Mouse (Mus musculus) hindbrain, embryonic 12.5 days (tissue): ENCODE results near the gene Nrxn2. TPM values are rescaled to one million over a fixed set of nuclear protein-coding genes. Genes with fewer than 3 reads are reported as not detected.

ENCODE experiments used
- ATAC-seq: fragments of 200-750 bp; cut with Nextera tagmentation; 2 replicates; pipeline ENCODE4 v1.8.0; 2017; ENCODE audit warnings: moderate TSS enrichment; ENCODE audit not compliant: low FRiP score
- H3K27ac ChIP-seq: fragments of 300-500 bp; sonication (generic); 2 replicates; pipeline ENCODE4 v1.5.1; 2016; ENCODE audit warnings: mild to moderate bottlenecking
- H3K27me3 ChIP-seq: fragments of 300-500 bp; sonication (generic); 2 replicates; pipeline ENCODE4 v1.6.1; 2016; ENCODE audit warnings: mild to moderate bottlenecking
- H3K36me3 ChIP-seq: fragments of 300-500 bp; sonication (generic); 2 replicates; pipeline ENCODE4 v1.6.1; 2016; ENCODE audit warnings: mild to moderate bottlenecking
- H3K4me1 ChIP-seq: fragments of 300-500 bp; sonication (generic); 2 replicates; pipeline ENCODE4 v1.6.1; 2016
- H3K4me2 ChIP-seq: fragments of 300-500 bp; sonication (generic); replicated peaks from 2 replicates; pipeline ENCODE4 v1.6.1; 2016; ENCODE audit warnings: mild to moderate bottlenecking
- H3K4me3 ChIP-seq: fragments of 300-500 bp; sonication (generic); 2 replicates; pipeline ENCODE4 v1.5.1; 2016; ENCODE audit warnings: mild to moderate bottlenecking
- H3K9ac ChIP-seq: fragments of 300-500 bp; sonication (generic); 2 replicates; pipeline ENCODE4 v1.6.1; 2016; ENCODE audit warnings: mild to moderate bottlenecking, moderate library complexity
- H3K9me3 ChIP-seq: fragments of 300-500 bp; sonication (generic); replicated peaks from 2 replicates; pipeline ENCODE4 v1.6.1; 2016; ENCODE audit warnings: mild to moderate bottlenecking
- WGBS: fragments of 180-500 bp; shearing (Covaris S2); methylation state at CpG from one replicate; pipeline ENCODE4 v1.1.7; 2016; 5-methylcytosine and 5-hydroxymethylcytosine counted together
- polyA plus RNA-seq: library from polyadenylated mRNA; unstranded; fragments of >200 nt; fragmentation: Nextera tagmentation; extraction: Ambion mirVana; gene quantifications from 2 replicates; pipeline ENCODE4 v1.2.1, GENCODE M21; 2016

Gene Nrxn2
- polyA plus RNA-seq, 1 experiment from 2014 or later = 21.3 TPM

DNA sequence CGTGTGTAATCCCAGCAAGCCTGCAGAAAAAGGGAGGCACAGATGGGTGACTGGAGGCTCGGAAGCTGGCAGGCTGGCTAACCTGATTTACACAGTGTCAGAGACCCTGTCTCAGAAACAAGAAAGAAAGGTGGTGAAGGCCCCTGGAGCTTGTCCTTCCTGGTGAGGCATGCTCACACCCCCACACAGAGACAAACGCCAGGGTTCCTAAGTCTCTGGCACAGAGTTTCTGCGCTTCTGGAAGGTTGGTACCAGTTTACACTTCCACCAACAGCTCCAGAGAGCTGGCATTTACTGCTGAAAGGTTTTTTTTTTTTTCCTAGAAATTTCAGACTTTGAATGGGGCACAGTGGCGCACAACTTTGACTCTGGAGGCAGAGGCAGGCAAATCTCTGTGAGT is 22.3 kb upstream of the Nrxn2 start:
- H3K27me3 ChIP-seq = peaks cover 27% of the 10 kb centered on the region
- H3K4me2 ChIP-seq = no peak overlapping the region
- ATAC-seq = no peak
- no peak overlapping the region for H3K4me3 ChIP-seq
- no peaks in the 10 kb centered on the region for H3K36me3 ChIP-seq
- no peaks in the 10 kb centered on the region for H3K9me3 ChIP-seq
- peaks cover 28% of the 10 kb centered on the region for H3K4me1 ChIP-seq
- WGBS = 88% methylated on average over 5 of the region's 5 CpGs
- H3K9ac ChIP-seq = no peak overlapping the region
- no peak overlapping the region for H3K27ac ChIP-seq

DNA sequence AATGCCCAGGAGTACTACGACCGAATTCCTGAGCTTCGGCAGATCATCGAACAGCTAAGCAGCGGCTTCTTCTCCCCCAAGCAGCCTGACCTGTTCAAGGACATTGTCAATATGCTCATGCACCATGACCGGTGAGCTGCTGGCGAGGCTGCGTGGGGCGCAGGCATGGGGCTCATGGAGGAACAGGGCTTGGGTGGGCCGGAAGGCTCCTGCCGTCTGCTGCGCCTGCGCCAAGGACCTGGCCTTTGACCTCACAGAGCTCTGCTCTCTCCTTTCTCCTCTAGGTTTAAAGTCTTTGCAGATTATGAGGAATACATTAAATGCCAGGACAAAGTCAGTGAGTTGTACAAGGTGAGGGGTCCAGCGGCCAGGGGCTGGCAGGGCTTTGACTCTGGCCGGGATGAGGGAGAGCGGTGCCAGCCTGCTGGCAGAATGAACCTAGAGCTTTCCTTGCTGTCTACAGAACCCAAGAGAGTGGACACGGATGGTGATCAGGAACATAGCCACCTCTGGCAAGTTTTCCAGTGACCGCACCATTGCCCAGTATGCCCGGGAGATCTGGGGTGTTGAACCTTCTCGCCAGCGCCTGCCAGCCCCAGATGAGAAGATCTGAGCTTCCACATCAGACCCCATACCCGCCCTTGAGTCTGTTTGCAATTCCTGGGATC is 20.8 kb upstream of the Nrxn2 start:
- Histone ChIP-seq H3K4me2 (no peak overlapping the region), H3K9ac (no peak overlapping the region), H3K4me1 (peaks cover 35% of the 10 kb centered on the region), H3K27me3 (peaks cover 41% of the 10 kb centered on the region), H3K9me3 (no peaks in the 10 kb centered on the region), H3K36me3 (no peaks in the 10 kb centered on the region), H3K4me3 (no peak overlapping the region), H3K27ac (no peak overlapping the region)
- 83% methylated on average over 22 of the region's 22 CpGs for WGBS
- no peak for ATAC-seq

DNA sequence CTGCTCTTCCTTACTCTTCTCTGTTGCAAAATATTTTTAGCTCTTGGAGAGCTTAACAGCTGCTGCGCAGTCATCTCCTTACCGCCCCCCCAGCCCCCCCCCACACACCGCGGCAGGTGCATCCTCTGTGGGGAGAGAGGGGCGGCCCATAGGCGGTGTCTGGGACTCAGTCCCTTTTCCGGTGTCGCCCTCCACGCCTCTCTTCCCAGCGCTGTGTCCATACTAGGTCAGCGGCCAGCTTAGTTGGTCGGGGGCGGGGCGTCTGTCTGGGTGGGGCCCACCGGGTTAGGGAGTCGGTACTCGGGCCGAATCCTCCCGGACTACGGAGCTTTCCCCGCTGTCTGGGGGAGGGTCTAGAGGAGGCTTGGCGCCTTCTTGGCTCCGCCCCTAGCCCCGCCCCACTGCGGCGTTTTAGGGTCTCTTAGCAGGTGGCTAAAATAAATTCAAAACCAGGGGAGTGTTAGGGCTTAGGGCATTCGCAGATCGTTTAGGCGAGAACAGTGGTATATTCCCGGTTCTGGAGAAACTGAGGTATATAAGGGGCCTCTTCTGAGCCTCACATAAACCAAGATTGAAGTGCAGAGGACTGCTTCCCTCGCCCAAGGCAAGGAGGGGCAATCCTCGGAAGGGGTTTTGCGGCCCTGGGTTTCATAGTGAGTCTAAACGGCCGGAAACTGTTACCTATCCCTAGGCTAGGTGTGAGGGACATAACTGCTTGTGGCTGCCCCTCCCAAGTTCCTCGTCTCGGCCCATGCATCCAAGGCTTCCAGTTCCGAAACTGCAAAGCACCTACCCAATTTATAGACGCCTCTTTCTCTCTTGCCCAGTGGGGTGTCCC is 19.9 kb upstream of the Nrxn2 start:
- Histone ChIP-seq H3K9me3 (no peaks in the 10 kb centered on the region), H3K4me1 (peaks cover 43% of the 10 kb centered on the region), H3K9ac (peak overlapping the region; percentile 70), H3K36me3 (no peaks in the 10 kb centered on the region), H3K4me2 (peak overlapping the region; percentile 100), H3K27ac (peak overlapping the region; percentile 72; the same call in 1 of the 2 replicates), H3K27me3 (peaks cover 47% of the 10 kb centered on the region), H3K4me3 (peak overlapping the region; percentile 64)
- ATAC-seq = peak; percentile 33
- 0% methylated on average over 39 of the region's 39 CpGs for WGBS

DNA sequence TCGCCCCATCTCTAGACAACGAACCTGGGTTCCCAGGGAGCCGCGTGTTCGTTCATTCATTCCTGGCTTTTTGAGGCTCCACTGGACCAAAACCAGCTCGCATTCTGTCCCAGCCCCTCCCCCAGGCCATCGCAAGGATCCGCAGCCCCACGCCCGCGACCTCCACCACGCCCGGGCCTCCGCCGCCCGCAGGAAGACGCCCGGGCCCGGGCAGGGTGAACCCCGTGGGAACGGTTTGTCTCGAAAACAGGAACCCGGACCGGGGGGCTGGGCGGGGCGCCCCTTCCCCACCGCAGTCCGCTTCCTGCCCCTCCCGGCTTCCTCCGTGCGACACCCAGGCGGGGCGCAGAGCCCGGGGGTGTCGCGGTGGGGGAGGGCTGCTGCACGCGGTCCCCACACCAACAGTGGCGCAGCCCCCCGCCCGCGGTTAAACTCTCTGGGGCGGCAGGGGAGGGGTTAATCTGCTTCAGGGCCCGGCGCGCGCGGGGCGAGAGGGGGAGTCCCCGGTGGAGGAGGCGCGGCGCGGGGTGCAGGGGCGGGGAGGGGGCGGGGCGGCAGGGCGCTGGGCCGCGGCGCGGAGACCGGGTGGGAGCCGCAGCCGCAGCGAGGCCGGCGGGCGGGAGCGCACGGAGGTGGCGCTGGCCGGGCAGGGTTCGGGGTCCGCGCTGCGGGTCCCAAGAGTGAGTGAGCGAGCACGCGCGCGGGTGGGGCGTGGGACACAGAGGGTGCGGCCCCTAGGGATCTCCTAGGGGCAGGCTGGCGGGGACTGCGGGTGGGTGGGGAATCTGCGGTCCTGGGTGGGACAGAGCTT is 19.0 kb upstream of the Nrxn2 start, which contains the start of gene Rasgrp2:
Rasgrp2 (plus strand) TSS at position 56 of the 811 bp plus-strand sequence.
- H3K27me3 ChIP-seq = peaks cover 49% of the 10 kb centered on the region
- H3K4me1 ChIP-seq = peaks cover 44% of the 10 kb centered on the region
- peak within 1 kb of the TSS; percentile 70 for H3K9ac ChIP-seq
- under 1% methylated on average over 83 of the region's 87 CpGs for WGBS
- peak; percentile 29; the same call in 1 of the 2 replicates for ATAC-seq
- H3K4me2 ChIP-seq = peak within 1 kb of the TSS; percentile 100
- H3K9me3 ChIP-seq = no peaks in the 10 kb centered on the region
- peak within 1 kb of the TSS; percentile 64 for H3K4me3 ChIP-seq
- H3K27ac ChIP-seq = peak within 1 kb of the TSS; percentile 72; the same call in 1 of the 2 replicates
- no peaks in the 10 kb centered on the region for H3K36me3 ChIP-seq

DNA sequence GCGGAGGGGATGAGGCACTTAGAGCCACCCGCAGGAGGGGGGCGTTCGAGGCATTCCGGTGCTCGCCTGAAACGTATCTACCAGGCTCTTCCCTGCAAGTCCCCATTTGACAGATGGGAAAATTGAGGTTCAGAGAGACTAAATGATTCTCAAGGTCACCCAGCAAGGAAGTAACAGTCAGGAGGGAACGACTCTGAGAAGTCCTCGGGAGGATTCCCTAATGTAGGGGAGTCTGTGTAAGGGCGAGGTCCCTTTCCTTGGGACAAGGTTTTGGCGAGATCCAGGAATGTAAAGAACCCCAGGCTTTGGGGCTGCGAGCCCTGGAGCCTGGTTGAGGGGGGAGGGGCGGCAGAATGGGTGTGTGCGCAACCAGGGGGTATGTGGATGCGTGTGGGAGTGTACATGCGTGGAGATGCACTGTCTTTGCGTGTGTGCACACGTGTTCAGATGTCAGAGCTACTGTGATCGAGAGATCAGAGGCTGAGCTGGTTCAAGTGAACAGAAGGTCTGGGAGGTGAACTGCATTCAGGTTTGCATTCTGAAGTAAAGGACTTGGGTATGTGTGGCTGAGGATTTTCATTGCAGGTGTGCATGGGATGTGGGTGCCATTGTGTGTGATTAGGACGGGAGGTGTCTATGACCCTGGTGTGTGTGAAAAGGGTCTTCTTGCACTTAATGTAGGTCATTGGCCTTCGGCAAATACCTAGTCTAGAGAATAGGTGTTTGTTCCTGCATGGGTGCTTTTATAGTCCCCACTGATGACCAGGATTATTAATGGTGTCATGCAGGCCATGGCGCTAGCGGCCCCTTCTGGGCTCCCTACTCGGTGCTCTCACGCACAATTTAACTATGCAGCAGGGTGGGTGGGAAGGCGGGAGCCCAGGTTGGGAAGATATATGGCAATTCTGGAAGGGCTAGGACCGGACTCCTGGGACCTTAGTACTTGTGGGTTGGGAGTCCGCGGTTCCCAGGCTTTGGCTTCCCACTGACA is 18.1 kb upstream of the Nrxn2 start:
- peaks cover 44% of the 10 kb centered on the region for H3K4me1 ChIP-seq
- WGBS = 2% methylated on average over 29 of the region's 29 CpGs

DNA sequence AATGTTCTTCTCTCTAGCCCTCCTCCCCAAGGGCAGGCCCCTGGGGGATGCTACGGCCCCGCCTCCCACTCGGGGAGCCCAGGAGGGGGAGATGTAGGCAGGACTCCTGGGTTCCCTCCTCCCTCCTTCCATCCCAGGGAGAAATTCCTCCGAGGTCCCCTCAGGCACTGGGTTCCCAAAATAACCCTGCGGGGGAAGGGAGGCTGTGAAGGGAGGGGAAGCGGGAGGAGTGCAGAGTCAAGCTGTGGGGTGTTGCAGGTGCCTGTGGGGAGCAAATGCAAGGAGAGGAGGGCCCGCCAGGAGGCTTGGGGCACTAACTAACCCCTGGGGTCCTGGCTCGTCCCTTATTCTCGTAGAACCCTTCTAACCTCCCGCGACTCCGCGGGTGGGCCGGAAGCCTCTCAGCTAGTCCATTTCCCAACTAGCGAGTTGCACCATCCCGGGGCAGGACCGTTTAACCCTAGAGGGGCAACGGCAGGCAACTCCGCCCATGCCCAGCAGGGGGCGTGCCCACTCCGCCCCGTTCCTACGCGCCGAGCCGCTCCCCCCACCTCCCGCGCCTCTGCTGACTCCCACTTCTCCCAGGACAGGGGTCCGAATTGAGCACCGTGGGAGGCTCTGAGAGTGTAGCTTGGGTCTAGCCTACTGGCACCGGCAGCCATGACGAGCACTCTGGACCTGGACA is 17.3 kb upstream of the Nrxn2 start:
- H3K9me3 ChIP-seq = no peaks in the 10 kb centered on the region
- peak overlapping the region; percentile 23 for H3K4me3 ChIP-seq
- no peak overlapping the region for H3K27ac ChIP-seq
- peak overlapping the region; percentile 100 for H3K4me2 ChIP-seq
- WGBS = under 1% methylated on average over 32 of the region's 32 CpGs
- peak; percentile 11 for ATAC-seq
- peak overlapping the region; percentile 32 for H3K9ac ChIP-seq
- H3K36me3 ChIP-seq = no peaks in the 10 kb centered on the region
- H3K4me1 ChIP-seq = peaks cover 44% of the 10 kb centered on the region
- H3K27me3 ChIP-seq = peaks cover 53% of the 10 kb centered on the region

More for the DNA sequence above, 18.1 kb upstream of the Nrxn2 start:
- no peak for ATAC-seq
- H3K36me3 ChIP-seq = no peaks in the 10 kb centered on the region
- peak overlapping the region; percentile 70 for H3K9ac ChIP-seq
- peak overlapping the region; percentile 64 for H3K4me3 ChIP-seq
- peaks cover 53% of the 10 kb centered on the region for H3K27me3 ChIP-seq
- no peaks in the 10 kb centered on the region for H3K9me3 ChIP-seq
- H3K27ac ChIP-seq = 0 out of 2 replicates have a peak overlapping the region, but pooled peaks have one; percentile 72
- peak overlapping the region; percentile 100 for H3K4me2 ChIP-seq

DNA sequence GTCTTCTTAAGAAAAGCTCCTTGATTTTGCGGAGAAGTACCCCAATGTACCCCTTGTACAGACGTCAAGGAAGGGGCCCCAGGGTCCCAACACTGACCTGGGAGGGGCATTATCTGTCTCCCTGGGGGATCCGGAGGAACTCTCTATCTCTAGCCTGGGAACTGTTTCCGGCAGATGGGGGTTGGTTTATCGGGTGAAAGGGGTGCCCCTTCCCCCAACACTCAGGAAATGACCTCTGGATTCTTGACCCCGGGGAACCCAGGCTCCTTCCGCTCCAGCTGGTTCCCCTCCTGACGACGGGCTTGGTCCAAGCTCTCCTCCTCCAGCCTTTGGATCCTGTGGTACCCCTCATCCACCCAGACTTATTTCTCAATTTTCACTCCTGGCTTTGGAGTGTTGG is 16.6 kb upstream of the Nrxn2 start:
- no peaks in the 10 kb centered on the region for H3K36me3 ChIP-seq
- 0 out of 2 replicates have a peak overlapping the region, but pooled peaks have one; percentile 32 for H3K9ac ChIP-seq
- peak overlapping the region; percentile 100 for H3K4me2 ChIP-seq
- 13% methylated on average over 9 of the region's 9 CpGs for WGBS
- H3K27ac ChIP-seq = no peak overlapping the region
- H3K27me3 ChIP-seq = peaks cover 53% of the 10 kb centered on the region
- peak overlapping the region; percentile 23; the same call in 1 of the 2 replicates for H3K4me3 ChIP-seq
- no peak for ATAC-seq
- H3K9me3 ChIP-seq = no peaks in the 10 kb centered on the region
- H3K4me1 ChIP-seq = peaks cover 44% of the 10 kb centered on the region

DNA sequence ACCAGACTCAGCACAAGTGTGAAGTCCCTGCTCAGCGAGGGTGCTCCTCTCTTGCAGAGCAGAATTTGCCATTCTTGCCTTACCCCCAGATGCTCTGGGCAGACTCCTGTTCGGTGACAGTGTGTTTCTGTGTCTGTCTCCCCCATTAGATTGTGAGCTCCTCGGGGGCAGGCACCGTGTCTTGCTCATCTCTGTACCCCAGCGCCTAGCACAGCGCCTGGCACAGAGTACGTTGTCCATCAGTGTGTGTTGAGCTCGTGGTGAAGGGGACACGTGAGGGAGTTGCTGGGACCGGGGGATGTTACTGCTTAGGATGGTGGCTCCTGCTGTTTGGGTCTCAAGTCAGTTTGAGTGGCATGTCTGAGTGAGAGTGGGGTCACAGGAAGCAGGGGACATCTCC is 14.7 kb upstream of the Nrxn2 start:
- 71% methylated on average over 10 of the region's 10 CpGs for WGBS
- Histone ChIP-seq H3K9ac (0 out of 2 replicates have a peak overlapping the region, but pooled peaks have one; percentile 18), H3K4me3 (no peak overlapping the region), H3K4me2 (no peak overlapping the region), H3K9me3 (no peaks in the 10 kb centered on the region), H3K4me1 (peaks cover 34% of the 10 kb centered on the region), H3K27me3 (peaks cover 41% of the 10 kb centered on the region), H3K36me3 (no peaks in the 10 kb centered on the region), H3K27ac (no peak overlapping the region)
- ATAC-seq = no peak

DNA sequence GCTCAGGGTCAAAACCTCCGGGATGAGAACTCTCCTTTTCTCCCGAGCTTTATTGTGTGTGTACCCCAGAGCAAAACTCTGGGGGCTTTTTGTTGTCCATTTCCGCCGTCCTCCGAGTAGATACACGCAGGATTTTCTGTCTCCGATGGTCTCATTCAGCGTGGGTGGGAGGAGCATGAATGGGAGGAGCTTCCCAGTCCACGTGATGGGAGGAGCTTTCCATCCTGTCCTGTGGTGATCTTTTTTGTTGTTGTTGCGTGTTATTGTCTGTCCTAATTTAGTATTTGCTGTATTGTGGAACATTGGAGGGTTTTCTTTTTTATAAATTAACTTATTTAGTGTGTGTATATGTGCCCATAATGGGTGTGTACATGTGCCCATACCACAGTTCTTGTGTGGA is 13.1 kb upstream of the Nrxn2 start:
- H3K4me1 ChIP-seq = peaks cover 24% of the 10 kb centered on the region
- WGBS = 62% methylated on average over 10 of the region's 10 CpGs
- no peak overlapping the region for H3K4me3 ChIP-seq

DNA sequence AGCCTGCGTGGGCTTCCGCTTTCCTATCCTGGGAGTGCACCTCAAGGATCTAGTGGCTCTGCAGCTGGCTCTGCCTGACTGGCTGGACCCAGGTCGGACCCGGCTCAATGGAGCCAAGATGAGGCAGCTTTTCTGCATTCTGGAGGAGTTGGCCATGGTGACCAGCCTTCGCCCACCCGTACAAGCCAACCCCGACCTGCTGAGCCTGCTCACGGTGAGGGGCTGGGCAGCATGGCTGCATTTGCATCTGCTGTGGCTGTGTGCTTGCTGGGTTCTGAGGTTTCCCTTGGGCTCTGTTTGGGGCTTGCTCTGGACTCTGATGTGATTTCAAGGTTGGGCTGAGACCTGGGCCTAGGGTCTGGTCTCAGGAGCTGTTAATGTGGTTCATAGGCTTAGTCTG is 11.4 kb upstream of the Nrxn2 start:
- 74% methylated on average over 8 of the region's 8 CpGs for WGBS
- no peak overlapping the region for H3K27ac ChIP-seq
- H3K27me3 ChIP-seq = peaks cover 18% of the 10 kb centered on the region
- no peak for ATAC-seq
- H3K4me2 ChIP-seq = no peak overlapping the region
- no peaks in the 10 kb centered on the region for H3K36me3 ChIP-seq
- H3K4me1 ChIP-seq = peaks cover 9% of the 10 kb centered on the region; the same call in 1 of the 2 replicates
- no peaks in the 10 kb centered on the region for H3K9me3 ChIP-seq
- no peak overlapping the region for H3K4me3 ChIP-seq
- no peak overlapping the region for H3K9ac ChIP-seq

More for the DNA sequence above, 13.1 kb upstream of the Nrxn2 start:
- Histone ChIP-seq H3K36me3 (no peaks in the 10 kb centered on the region), H3K4me2 (no peak overlapping the region), H3K9ac (no peak overlapping the region), H3K9me3 (no peaks in the 10 kb centered on the region), H3K27ac (no peak overlapping the region), H3K27me3 (peaks cover 34% of the 10 kb centered on the region)
- no peak for ATAC-seq
